Mouse (Mus musculus) kidney, adult 10 weeks (tissue): ENCODE measurements around the gene Trim68. TPM values are rescaled to one million over a fixed set of nuclear protein-coding genes. Genes with fewer than 3 reads are reported as not detected.

Experiments used
- polyA plus RNA-seq: library from polyadenylated mRNA; stranded (reverse); fragments of 350-450 nt; fragmentation: Illumina TruSeq; extraction: RNeasy Lipid Tissue Mini Kit (QIAGEN cat#74804); gene quantifications from one replicate; pipeline ENCODE4 v1.2.3, GENCODE M21; 2014; ENCODE audit warnings: low read depth, low replicate concordance

The Trim68 gene
- 5.0 TPM for polyA plus RNA-seq

GRCm38 (mm10) chr7:102686944-102687501 is at the start of gene Trim68:
Trim68 (minus strand) TSS chr7:102687327.

DNA sequence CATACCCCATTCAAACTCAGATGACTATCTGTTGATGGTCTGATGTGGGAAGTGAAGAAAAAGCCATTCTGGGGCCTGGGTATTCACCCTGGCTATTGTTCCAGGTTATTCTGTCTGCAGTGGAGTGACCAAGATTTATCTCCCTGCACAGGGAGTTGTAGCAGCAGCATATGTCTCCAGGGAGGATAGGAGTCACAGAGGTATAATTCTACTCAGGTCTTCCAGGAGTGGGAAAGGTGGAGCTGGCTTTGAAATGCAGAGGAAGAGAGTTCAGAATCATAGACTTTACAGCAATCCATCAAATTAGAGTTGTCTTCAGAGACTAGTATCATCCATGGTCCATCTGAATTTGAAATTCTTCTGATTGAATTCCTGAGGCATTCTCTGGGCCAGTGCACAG is 40.3 kb upstream of the Trim68 start, which contains the start of gene Olfr559:
Gene Olfr559 (minus strand): TSS at position 101 of the 400 bp plus-strand sequence.

GRCm38 (mm10) chr7:102718970-102719369 is 31.8 kb upstream of the Trim68 start, which contains the start of gene Olfr33:
Olfr33 (minus strand) TSS chr7:102719070.

GRCm38 (mm10) chr7:102701915-102702314 is 14.8 kb upstream of the Trim68 start, which contains the start of gene Olfr558:
Olfr558 (plus strand) TSS chr7:102702215.

GRCm38 (mm10) chr7:102695358-102696125 is 8.4 kb upstream of the Trim68 start, which contains the start of gene Olfr557:
Olfr557 (plus strand) TSS chr7:102695910.

DNA sequence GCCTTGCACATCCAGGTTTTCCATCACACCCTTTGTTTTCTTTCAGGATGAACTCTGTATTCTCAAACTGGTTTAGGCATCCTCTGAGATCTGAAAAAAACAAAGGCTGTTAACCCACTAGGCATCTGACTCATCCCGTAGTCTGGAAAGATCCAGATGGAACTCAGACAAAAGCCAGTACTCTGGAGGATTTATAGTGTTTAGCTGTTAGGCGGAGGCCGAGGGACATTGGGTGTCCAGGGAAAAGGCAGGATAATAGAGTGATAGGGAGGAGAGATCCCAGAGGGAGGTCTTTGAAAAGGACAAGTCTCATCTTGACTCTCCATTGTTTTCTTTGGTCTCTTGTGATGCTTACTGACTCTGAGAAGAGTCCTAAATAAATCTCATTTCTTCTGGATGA is 22.5 kb downstream of the Trim68 start, which contains the start of gene Olfr556:
Gene Olfr556 (plus strand): TSS at position 301 of the 400 bp plus-strand sequence.

DNA sequence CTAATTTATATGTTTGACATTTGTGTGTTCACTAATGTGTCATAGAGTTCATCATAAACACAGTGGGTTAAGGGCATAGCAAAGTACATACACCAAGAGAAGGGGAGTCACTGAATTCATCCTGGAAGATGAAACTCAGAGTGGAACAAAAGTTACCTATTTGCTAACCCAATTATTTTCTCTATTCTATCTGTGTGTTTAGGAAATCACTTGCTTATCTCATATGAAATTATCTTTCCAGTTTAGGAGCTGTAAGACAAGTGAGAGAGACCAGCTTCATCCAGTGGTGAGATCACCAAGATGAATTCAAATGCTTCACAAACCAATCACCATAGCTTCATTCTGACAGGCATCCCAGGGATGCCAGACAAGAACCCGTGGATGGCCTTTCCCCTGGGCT is 28.6 kb downstream of the Trim68 start, which contains the start of gene Olfr555:
Gene Olfr555 (plus strand): TSS at position 301 of the 400 bp plus-strand sequence.

DNA sequence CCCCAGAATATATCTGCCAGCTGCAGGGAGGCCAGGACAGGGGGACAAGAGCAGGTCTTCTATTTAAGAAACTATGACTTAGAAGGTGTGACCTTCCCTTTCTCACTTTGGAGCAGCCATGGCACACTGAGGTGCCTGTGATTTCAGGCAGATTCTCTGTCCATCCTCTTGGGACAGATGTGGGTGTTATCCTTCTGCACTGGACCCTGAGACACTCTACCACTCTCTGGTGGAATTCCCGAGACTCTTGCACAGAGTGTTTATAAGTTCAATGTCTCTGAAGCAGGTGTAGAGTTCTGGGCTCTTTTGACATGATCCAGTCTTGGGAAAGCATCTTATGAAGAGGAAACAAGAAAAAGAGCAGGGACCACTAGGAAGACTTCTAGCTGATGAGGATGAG is 49.0 kb downstream of the Trim68 start, which contains the start of gene Olfr554:
Gene Olfr554 (plus strand): TSS at position 301 of the 400 bp plus-strand sequence.

Other genes with a start within 250 kb of the Trim68 start
- gene Rrm1, start 245.6 kb downstream of the Trim68 start, polyA plus RNA-seq, result 22.6 TPM
- not detected for gene Olfr543, start 205.6 kb downstream of the Trim68 start, polyA plus RNA-seq
- not detected for gene Olfr544, start 199.0 kb downstream of the Trim68 start, polyA plus RNA-seq
- not detected for gene Olfr545, start 187.8 kb downstream of the Trim68 start, polyA plus RNA-seq
- not detected for gene Olfr547, start 152.6 kb downstream of the Trim68 start, polyA plus RNA-seq
- gene Olfr548-ps1, start 146.4 kb downstream of the Trim68 start, polyA plus RNA-seq, result not detected
- gene Olfr549, start 137.5 kb downstream of the Trim68 start, polyA plus RNA-seq, result not detected
- gene Trim21, start 121.8 kb downstream of the Trim68 start, polyA plus RNA-seq, result 8.2 TPM
- not detected for gene Olfr550, start 115.9 kb downstream of the Trim68 start, polyA plus RNA-seq
- not detected for gene Olfr551, start 95.4 kb downstream of the Trim68 start, polyA plus RNA-seq
- not detected for gene Olfr552, start 89.6 kb downstream of the Trim68 start, polyA plus RNA-seq
- not detected for gene Olfr553, start 69.1 kb downstream of the Trim68 start, polyA plus RNA-seq
- gene Olfr554, start 48.9 kb downstream of the Trim68 start, polyA plus RNA-seq, result not detected
- gene Olfr555, start 28.5 kb downstream of the Trim68 start, polyA plus RNA-seq, result not detected
- not detected for gene Olfr556, start 22.4 kb downstream of the Trim68 start, polyA plus RNA-seq
- not detected for gene Olfr557, start 8.6 kb upstream of the Trim68 start, polyA plus RNA-seq
- 5.7 TPM for gene Olfr558, start 14.9 kb upstream of the Trim68 start, polyA plus RNA-seq
- not detected for gene Olfr33, start 31.7 kb upstream of the Trim68 start, polyA plus RNA-seq
- not detected for gene Olfr559, start 40.2 kb upstream of the Trim68 start, polyA plus RNA-seq
- gene Olfr560, start 72.0 kb upstream of the Trim68 start, polyA plus RNA-seq, result not detected
- gene Olfr78, start 72.1 kb upstream of the Trim68 start, polyA plus RNA-seq, result 0.97 TPM
- not detected for gene Olfr561, start 83.9 kb upstream of the Trim68 start, polyA plus RNA-seq
- gene Olfr564, start 116.2 kb upstream of the Trim68 start, polyA plus RNA-seq, result not detected
- gene Olfr566, start 171.4 kb upstream of the Trim68 start, polyA plus RNA-seq, result not detected
- not detected for gene Olfr568, start 189.8 kb upstream of the Trim68 start, polyA plus RNA-seq
- gene Olfr569, start 203.6 kb upstream of the Trim68 start, polyA plus RNA-seq, result not detected
- gene Olfr570, start 207.2 kb upstream of the Trim68 start, polyA plus RNA-seq, result not detected
- gene Olfr571, start 230.2 kb upstream of the Trim68 start, polyA plus RNA-seq, result not detected
- not detected for gene Olfr572, start 237.1 kb upstream of the Trim68 start, polyA plus RNA-seq